Mouse (Mus musculus) liver, adult 2 months (tissue): ENCODE results near the gene Calhm2.

ENCODE experiments used
- CTCF ChIP-seq: fragments of 200-500 bp; IDR thresholded peaks from 2 replicates; pipeline ENCODE4 v1.5.1; 2011; ENCODE audit warnings: low read depth, low read length, control low read depth
- POLR2A ChIP-seq: fragments of 200-500 bp; IDR thresholded peaks from 2 replicates; pipeline ENCODE4 v1.6.1; 2011; ENCODE audit warnings: low read length, control low read depth; ENCODE audit not compliant: insufficient read depth; ENCODE audit errors: extremely low read depth

GRCm38 (mm10) chr19:47088226-47088625 lies 49.9 kb downstream of the Calhm2 start:
- no peak for TF ChIP-seq POLR2A
- no peak for TF ChIP-seq CTCF
